Mouse (Mus musculus): ENCODE results near the gene Kif4. TPM values are rescaled to one million over a fixed set of nuclear protein-coding genes. Genes with fewer than 3 reads are reported as not detected.

Kif4 gene
- polyA plus RNA-seq, 1 experiment from 2014 or later = 1.0 TPM

GRCm38 (mm10) chrX:100767885-100768626 lies 142.5 kb downstream of the Kif4 start:
- 34% methylated on average over 20 of the region's 36 CpGs for WGBS

GRCm38 (mm10) chrX:100769281-100769680 lies 143.7 kb downstream of the Kif4 start:
- no peak for ATAC-seq
- 83% methylated on average over 5 of the region's 5 CpGs for whole genome bisulfite sequencing
- no peak for TF ChIP-seq EP300 (IDR thresholded peaks at IDR 0.05)
- no peak for TF ChIP-seq CTCF (IDR thresholded peaks at IDR 0.05)

More at GRCm38 (mm10) chrX:100767885-100768626, 142.5 kb downstream of the Kif4 start:
- H3K27me3 ChIP-seq (replicated peaks; ENCODE audit: insufficient read depth, low read length) = 0 out of 2 replicates have a peak, but pooled peaks cover 3% of the 10 kb centered on the region
- DNase-seq (ENCODE audit: low spot score) (no peak), ATAC-seq (no peak)
- no peak overlapping the region for H3K9ac ChIP-seq (replicated peaks; ENCODE audit: low read depth)
- peak overlapping the region; percentile 14; the same call in 1 of the 2 replicates for H3K4me3 ChIP-seq (ENCODE audit: low read depth, low read length)
- H3K9me3 ChIP-seq (ENCODE audit: low read length) = no peaks in the 10 kb centered on the region
- H3K4me2 ChIP-seq (replicated peaks; ENCODE audit: low read depth, low read length) = peak overlapping the region; percentile 48
- no peak for TF ChIP-seq CTCF (IDR thresholded peaks at IDR 0.05)
- TF ChIP-seq EP300 (IDR thresholded peaks at IDR 0.05) = no peak
- no peaks in the 10 kb centered on the region for H3K4me1 ChIP-seq (ENCODE audit: insufficient read depth, low read depth, low read length)
- H3K27ac ChIP-seq (ENCODE audit: low read length) = no peak overlapping the region
- H3K36me3 ChIP-seq (ENCODE audit: insufficient read depth, low read length) = no peaks in the 10 kb centered on the region

GRCm38 (mm10) chrX:100774341-100774811 lies 148.8 kb downstream of the Kif4 start:
- no peaks in the 10 kb centered on the region for H3K36me3 ChIP-seq (ENCODE audit: insufficient read depth, low read length)
- no peaks in the 10 kb centered on the region for H3K4me1 ChIP-seq (ENCODE audit: insufficient read depth, low read depth, low read length)
- no peak overlapping the region for H3K27ac ChIP-seq (ENCODE audit: low read length)
- H3K4me3 ChIP-seq (ENCODE audit: low read depth, low read length) = peak overlapping the region; percentile 45
- no peaks in the 10 kb centered on the region for H3K27me3 ChIP-seq (replicated peaks; ENCODE audit: insufficient read depth, low read length)
- H3K4me2 ChIP-seq (replicated peaks; ENCODE audit: low read depth, low read length) = peak overlapping the region; percentile 59
- H3K9me3 ChIP-seq (ENCODE audit: low read length) = no peaks in the 10 kb centered on the region
- WGBS = 13% methylated on average over 15 of the region's 23 CpGs
- DNase-seq (ENCODE audit: low spot score) (peak; percentile 69), ATAC-seq (peak; percentile 74)
- H3K9ac ChIP-seq (replicated peaks; ENCODE audit: low read depth) = peak overlapping the region; percentile 48; the same call in 1 of the 2 replicates
- TF ChIP-seq EP300 (IDR thresholded peaks at IDR 0.05) = no peak
- peak; percentile 77 for TF ChIP-seq CTCF (IDR thresholded peaks at IDR 0.05)

More at GRCm38 (mm10) chrX:100769281-100769680, 143.7 kb downstream of the Kif4 start:
- no peak for DNase-seq (ENCODE audit: low spot score)
- H3K4me1 ChIP-seq (ENCODE audit: insufficient read depth, low read depth, low read length) = no peaks in the 10 kb centered on the region
- H3K4me2 ChIP-seq (replicated peaks; ENCODE audit: low read depth, low read length) = no peak overlapping the region
- H3K27me3 ChIP-seq (replicated peaks; ENCODE audit: insufficient read depth, low read length) = 0 out of 2 replicates have a peak, but pooled peaks cover 3% of the 10 kb centered on the region
- H3K9me3 ChIP-seq (ENCODE audit: low read length) = no peaks in the 10 kb centered on the region
- H3K4me3 ChIP-seq (ENCODE audit: low read depth, low read length) = no peak overlapping the region
- no peak overlapping the region for H3K9ac ChIP-seq (replicated peaks; ENCODE audit: low read depth)
- no peak overlapping the region for H3K27ac ChIP-seq (ENCODE audit: low read length)
- no peaks in the 10 kb centered on the region for H3K36me3 ChIP-seq (ENCODE audit: insufficient read depth, low read length)

- Histone ChIP-seq H3K27me3 (replicated peaks; ENCODE audit: insufficient read depth, low read length) (no peaks in the 10 kb centered on the region), H3K4me3 (ENCODE audit: low read depth, low read length) (no peak overlapping the region), H3K9ac (replicated peaks; ENCODE audit: low read depth) (no peak overlapping the region), H3K4me2 (replicated peaks; ENCODE audit: low read depth, low read length) (no peak overlapping the region), H3K36me3 (ENCODE audit: insufficient read depth, low read length) (no peaks in the 10 kb centered on the region), H3K4me1 (ENCODE audit: insufficient read depth, low read depth, low read length) (no peaks in the 10 kb centered on the region), H3K9me3 (ENCODE audit: low read length) (no peaks in the 10 kb centered on the region), H3K27ac (ENCODE audit: low read length) (no peak overlapping the region)
- ATAC-seq (no peak), DNase-seq (ENCODE audit: low spot score) (peak; percentile 11)
- TF ChIP-seq CTCF (IDR thresholded peaks at IDR 0.05) (no peak), EP300 (IDR thresholded peaks at IDR 0.05) (no peak)
- 71% methylated on average over 3 of the region's 3 CpGs for WGBS
Measured at GRCm38 (mm10) chrX:100775405-100775804, 149.9 kb downstream of the Kif4 start.

GRCm38 (mm10) chrX:100776494-100776893 lies 151.0 kb downstream of the Kif4 start:
- no peaks in the 10 kb centered on the region for H3K36me3 ChIP-seq (ENCODE audit: insufficient read depth, low read length)
- ATAC-seq = peak; percentile 58
- H3K9ac ChIP-seq (replicated peaks; ENCODE audit: low read depth) = no peak overlapping the region
- WGBS = 14% methylated on average over 9 of the region's 9 CpGs
- peak; percentile 62 for DNase-seq (ENCODE audit: low spot score)
- peak overlapping the region; percentile 63 for H3K4me2 ChIP-seq (replicated peaks; ENCODE audit: low read depth, low read length)
- H3K27me3 ChIP-seq (replicated peaks; ENCODE audit: insufficient read depth, low read length) = no peaks in the 10 kb centered on the region
- TF ChIP-seq EP300 (IDR thresholded peaks at IDR 0.05) (no peak), CTCF (IDR thresholded peaks at IDR 0.05) (peak; percentile 78)
- no peak overlapping the region for H3K27ac ChIP-seq (ENCODE audit: low read length)
- H3K4me1 ChIP-seq (ENCODE audit: insufficient read depth, low read depth, low read length) = no peaks in the 10 kb centered on the region
- peak overlapping the region; percentile 49 for H3K4me3 ChIP-seq (ENCODE audit: low read depth, low read length)
- H3K9me3 ChIP-seq (ENCODE audit: low read length) = no peaks in the 10 kb centered on the region

Other genes starting within 250 kb of the Kif4 start
- not detected in 2 replicates for gene Otud6a, start 196.7 kb upstream of the Kif4 start, polyA plus RNA-seq (2015; fragmentation: Nextera tagmentation; extraction: Ambion mirVana)
- 0.25 and 0.55 TPM in 2 replicates for gene Awat2, start 183.0 kb upstream of the Kif4 start, polyA plus RNA-seq (2015; fragmentation: Nextera tagmentation; extraction: Ambion mirVana)
- 35.5 and 37.6 TPM in 2 replicates for gene Igbp1, start 131.4 kb upstream of the Kif4 start, polyA plus RNA-seq (2015; fragmentation: Nextera tagmentation; extraction: Ambion mirVana)
- not detected in 2 replicates for gene Dgat2l6, start 100.9 kb upstream of the Kif4 start, polyA plus RNA-seq (2015; fragmentation: Nextera tagmentation; extraction: Ambion mirVana)
- 0.08 and 0.10 TPM in 2 replicates for gene Awat1, start 53.5 kb upstream of the Kif4 start, polyA plus RNA-seq (2015; fragmentation: Nextera tagmentation; extraction: Ambion mirVana)
- gene P2ry4, start 30.9 kb upstream of the Kif4 start, polyA plus RNA-seq (2015; fragmentation: Nextera tagmentation; extraction: Ambion mirVana) = not detected in 2 replicates
- gene Arr3, start 20.2 kb upstream of the Kif4 start, polyA plus RNA-seq (2015; fragmentation: Nextera tagmentation; extraction: Ambion mirVana) = not detected in 2 replicates
- gene Pdzd11, start 831 bp downstream of the Kif4 start, polyA plus RNA-seq (2015; fragmentation: Nextera tagmentation; extraction: Ambion mirVana) = 78.8 and 82.2 TPM in 2 replicates
- 23.2 and 42.0 TPM in 2 replicates for gene Gdpd2, start 104.1 kb downstream of the Kif4 start, polyA plus RNA-seq (2015; fragmentation: Nextera tagmentation; extraction: Ambion mirVana)
- gene Dlg3, start 142.0 kb downstream of the Kif4 start, polyA plus RNA-seq (2015; fragmentation: Nextera tagmentation; extraction: Ambion mirVana) = 1.8 TPM in 2 replicates